Mouse (Mus musculus) liver, adult 10 weeks (tissue): ENCODE results near the gene Oser1. TPM values are rescaled to one million over a fixed set of nuclear protein-coding genes. Genes with fewer than 3 reads are reported as not detected.

Experiments used
- polyA plus RNA-seq: library from polyadenylated mRNA; stranded (reverse); fragments of 350-450 nt; fragmentation: Illumina TruSeq; extraction: RNeasy Lipid Tissue Mini Kit (QIAGEN cat#74804); gene quantifications from one replicate; pipeline ENCODE4 v1.2.3, GENCODE M21; 2014; ENCODE audit warnings: low read depth, low replicate concordance

Gene Oser1
- polyA plus RNA-seq = 33.6 TPM

GRCm38 (mm10) chr2:163424597-163424996 is at the start of gene Oser1:
TSS of gene Oser1 (minus strand) at chr2:163424697.

DNA sequence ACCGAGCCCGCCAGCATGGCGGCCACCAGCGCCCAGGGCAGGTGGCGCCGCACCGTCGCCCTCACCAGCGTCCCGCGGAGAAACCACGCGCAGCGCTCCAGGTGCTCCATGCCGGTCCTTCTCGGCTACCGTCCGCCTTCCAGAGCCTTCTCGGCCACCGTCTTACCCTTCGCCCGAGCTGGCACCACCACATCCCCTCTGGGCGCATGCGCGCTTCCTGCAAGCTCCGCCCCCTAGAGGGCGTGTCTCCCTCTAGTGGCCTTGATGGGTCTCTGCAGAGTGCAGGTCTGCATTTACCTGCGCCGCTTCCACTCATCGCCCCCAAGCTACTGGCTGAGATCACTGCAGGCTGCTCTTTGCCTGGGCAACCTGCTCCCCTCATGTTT is 48.0 kb upstream of the Oser1 start, which contains the start of gene Fitm2:
TSS of gene Fitm2 (minus strand) at position 164 of the 386 bp plus-strand sequence.

DNA sequence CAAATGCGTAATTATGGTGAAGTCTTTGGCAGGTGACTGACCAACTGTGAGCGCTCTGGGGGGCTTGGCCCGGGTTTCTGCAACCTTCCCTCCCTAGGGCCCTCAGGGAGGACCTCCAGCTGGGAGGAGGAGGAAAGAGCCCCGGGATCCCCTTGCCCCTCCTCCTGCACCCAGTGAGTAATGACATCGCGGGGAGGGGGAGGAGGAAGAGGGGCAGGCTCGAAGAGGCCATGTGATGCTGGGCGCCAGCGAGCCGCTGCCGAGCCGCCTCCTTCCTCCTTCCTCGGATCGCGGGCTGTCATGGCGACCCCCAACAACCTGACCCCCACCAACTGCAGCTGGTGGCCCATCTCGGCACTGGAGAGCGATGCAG is 13.7 kb upstream of the Oser1 start, which contains the start of gene Gdap1l1:
TSS of gene Gdap1l1 (plus strand) at position 231 of the 373 bp plus-strand sequence.

DNA sequence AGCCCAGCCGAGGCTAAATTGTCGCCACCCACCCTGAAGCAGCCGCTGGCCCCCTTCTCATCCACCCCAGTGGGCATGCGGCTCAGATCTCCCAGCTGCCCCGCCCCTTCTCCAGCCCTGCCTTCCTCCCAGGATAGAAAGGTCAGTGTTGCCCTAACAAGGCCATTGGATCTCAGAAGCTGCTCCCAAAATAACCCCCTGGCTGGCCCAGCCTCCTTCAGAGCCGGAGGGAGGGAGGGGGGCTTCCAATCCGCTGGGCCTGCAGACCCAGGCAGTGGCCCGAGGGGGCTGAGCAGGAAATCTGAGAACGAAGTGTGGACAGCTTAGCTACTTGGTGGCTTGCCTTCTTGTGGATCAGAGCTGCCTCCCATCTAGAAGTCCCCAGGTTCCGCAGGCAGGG is 26.6 kb downstream of the Oser1 start, which contains the start of gene Jph2:
TSS of gene Jph2 (minus strand) at position 89 of the 400 bp plus-strand sequence.

Other genes starting within 250 kb of the Oser1 start
- 0.61 TPM for gene Tox2, start 221.6 kb downstream of the Oser1 start, polyA plus RNA-seq
- gene Jph2, start 26.7 kb downstream of the Oser1 start, polyA plus RNA-seq = not detected
- gene Gdap1l1, start 13.8 kb upstream of the Oser1 start, polyA plus RNA-seq = not detected
- 15.5 TPM for gene Fitm2, start 47.9 kb upstream of the Oser1 start, polyA plus RNA-seq
- gene R3hdml, start 67.6 kb upstream of the Oser1 start, polyA plus RNA-seq = not detected
- 129 TPM for gene Hnf4a, start 82.1 kb upstream of the Oser1 start, polyA plus RNA-seq
- gene Ttpal, start 177.6 kb upstream of the Oser1 start, polyA plus RNA-seq = 11.9 TPM
- gene Serinc3, start 220.4 kb upstream of the Oser1 start, polyA plus RNA-seq = 201 TPM
- 10.3 TPM for gene Pkig, start 233.7 kb upstream of the Oser1 start, polyA plus RNA-seq